Mouse (Mus musculus) yolk sac, embryonic 10.5 days (tissue): Measurements from ENCODE around the gene C1qtnf4.
A peak's percentile ranks its signal among the peaks of the same experiment; 100 is the strongest.
"Not testable (repeated sequence)": the region's sequence is repeated elsewhere in the genome, so short reads cannot be mapped to it uniquely, and the experiment has no call there.

Experiments used
- DNase-seq: peaks from one replicate; pipeline ENCODE4 v3.0.0-alpha.2; 2017; ENCODE audit warnings: low spot score

Gene C1qtnf4

DNA sequence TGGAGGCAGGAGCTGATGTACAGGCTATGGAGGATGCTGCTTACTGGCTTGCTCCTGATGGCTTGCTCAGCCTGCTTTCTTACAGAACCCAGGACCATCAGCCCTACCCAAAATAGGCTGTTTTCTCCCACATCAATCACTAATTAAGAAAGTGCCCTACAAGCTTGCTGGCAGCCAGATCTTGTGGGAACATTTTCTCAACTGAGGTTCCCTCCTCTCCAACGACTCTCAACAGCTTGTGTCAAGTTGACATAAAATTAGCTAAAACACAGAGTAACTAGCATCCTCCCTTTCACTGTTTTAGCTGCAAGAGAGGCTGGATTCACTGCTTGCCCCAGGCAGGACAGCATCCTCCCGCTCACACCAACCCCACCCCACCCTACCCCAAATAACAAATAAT lies 3.8 kb upstream of the C1qtnf4 start:
- no peak for DNase-seq

- DNase-seq: no peak
Observed at GRCm38 (mm10) chr2:90886436-90886835, 776 bp downstream of the C1qtnf4 start.

DNA sequence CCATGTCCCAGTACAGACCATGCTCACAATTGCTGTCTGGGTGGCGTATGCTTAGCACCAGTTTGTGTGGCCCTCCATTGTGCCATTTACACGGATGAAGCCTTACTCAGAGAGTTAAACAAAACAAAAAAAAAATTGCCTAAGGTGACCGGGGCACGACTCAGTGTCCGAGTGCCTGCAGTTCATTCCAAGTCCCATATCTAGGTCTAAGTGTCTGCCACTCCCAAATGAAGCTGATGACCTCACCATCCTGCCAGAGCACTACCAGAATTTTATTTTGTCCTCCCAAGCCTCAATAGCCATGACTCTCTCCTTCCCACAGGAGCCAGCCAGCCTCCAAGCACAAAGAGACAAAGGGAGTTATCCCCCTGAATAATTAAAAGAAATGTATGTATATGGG lies 2.0 kb downstream of the C1qtnf4 start:
- DNase-seq: no peak

DNA sequence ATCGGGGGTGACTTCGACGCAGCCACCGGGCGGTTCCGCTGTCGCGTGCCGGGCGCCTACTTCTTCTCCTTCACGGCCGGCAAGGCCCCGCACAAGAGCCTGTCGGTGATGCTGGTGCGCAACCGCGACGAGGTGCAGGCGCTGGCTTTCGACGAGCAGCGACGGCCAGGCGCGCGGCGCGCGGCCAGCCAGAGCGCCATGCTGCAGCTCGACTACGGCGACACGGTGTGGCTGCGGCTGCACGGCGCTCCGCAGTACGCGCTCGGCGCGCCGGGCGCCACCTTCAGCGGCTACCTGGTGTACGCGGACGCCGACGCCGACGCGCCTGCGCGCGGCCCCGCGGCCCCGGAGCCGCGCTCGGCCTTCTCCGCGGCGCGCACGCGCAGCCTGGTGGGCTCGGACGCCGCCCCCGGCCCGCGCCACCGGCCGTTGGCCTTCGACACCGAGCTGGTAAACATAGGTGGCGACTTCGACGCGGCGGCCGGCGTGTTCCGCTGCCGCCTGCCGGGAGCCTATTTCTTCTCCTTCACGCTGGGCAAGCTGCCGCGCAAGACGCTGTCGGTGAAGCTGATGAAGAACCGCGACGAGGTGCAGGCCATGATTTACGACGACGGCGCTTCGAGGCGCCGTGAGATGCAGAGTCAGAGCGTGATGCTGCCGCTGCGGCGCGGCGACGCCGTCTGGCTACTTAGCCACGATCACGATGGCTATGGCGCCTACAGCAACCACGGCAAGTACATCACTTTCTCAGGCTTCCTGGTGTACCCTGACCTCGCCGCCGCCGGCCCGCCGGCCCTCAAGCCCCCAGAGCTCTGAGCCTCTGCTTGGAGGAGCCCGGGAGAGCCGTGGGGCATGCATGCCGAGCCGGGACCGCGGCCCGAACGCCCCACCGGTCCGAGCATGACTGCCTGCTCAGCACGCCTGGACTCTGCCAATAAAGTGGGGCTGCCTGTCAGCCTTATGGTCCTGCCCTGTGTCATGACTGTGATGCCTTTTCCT lies 4.2 kb downstream of the C1qtnf4 start:
- DNase-seq: peak; percentile 71

- DNase-seq: no peak
Observed at GRCm38 (mm10) chr2:90893673-90894298, 8.1 kb downstream of the C1qtnf4 start.

DNA sequence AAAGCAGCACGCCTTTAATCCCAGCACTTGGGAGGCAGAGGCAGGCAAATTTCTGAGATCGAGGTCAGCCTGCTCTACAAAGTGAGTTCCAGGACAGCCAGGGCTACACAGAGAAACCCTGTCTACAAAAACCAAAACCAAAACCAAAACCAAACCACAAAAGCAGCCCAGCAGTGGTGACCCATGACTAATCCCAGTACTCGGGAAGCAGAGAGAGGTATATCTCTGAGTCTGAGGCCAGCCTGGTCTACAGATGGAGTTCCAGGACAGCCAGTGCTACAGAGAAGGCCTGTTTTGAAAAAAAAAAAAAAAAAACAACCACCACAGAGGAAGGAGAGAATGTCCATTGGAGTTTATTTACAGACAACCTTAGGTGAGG lies 8.6 kb downstream of the C1qtnf4 start:
- not testable (repeated sequence) for DNase-seq

DNA sequence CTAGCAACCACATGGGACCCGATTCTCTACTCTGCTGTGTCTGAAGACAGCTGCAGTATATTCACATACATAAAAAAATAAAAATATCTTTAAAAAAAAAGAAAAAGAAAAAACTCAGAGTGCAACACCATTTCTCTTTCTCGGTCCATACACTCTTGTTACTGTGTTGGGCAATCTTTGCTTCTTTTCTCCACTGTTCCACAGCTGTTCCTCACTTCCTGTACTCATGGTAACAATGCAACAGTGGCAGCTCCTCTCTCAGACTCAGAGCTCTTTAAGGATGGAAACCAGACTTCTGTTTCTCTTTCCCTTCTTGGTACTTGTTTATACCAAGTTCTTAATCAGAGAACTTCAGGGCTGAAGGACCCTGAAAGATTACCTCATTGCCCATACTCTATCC lies 17.7 kb downstream of the C1qtnf4 start:
- no peak for DNase-seq

- peak; percentile 88 for DNase-seq
Observed at GRCm38 (mm10) chr2:90904076-90904855, 18.6 kb downstream of the C1qtnf4 start, which contains the start of the genes Kbtbd4 and Ndufs3. Kbtbd4 (plus strand) TSS chr2:90904740. Ndufs3 (minus strand) TSS chr2:90904827.

- DNase-seq: no peak
Observed at GRCm38 (mm10) chr2:90904856-90905224, 19.2 kb downstream of the C1qtnf4 start.

GRCm38 (mm10) chr2:90906721-90907120 lies 21.1 kb downstream of the C1qtnf4 start:
- no peak for DNase-seq

GRCm38 (mm10) chr2:90910861-90911260 lies 25.2 kb downstream of the C1qtnf4 start:
- DNase-seq: no peak

- no peak for DNase-seq
Observed at GRCm38 (mm10) chr2:90911668-90912067, 26.0 kb downstream of the C1qtnf4 start.

- no peak for DNase-seq
Observed at GRCm38 (mm10) chr2:90913671-90914070, 28.0 kb downstream of the C1qtnf4 start.

DNA sequence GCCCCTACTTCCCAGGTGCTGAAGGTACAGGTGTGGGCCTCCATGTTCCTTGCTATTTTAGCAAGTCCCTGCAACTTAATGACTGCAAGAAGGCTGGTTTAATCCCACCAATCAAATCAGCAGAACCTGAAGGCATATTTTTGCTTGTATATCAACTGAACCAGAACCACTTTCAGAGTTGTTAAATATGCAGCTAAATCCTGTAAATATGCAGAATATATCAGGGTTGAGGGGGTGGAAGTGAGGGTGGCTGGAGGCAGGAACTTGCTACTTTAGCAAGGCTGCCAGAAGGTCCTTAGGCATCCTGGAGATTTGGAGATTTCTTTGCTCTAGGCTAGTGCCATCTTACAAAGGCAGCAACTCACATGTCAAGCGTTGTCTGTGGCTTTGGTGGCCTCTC lies 29.9 kb downstream of the C1qtnf4 start:
- no peak for DNase-seq

DNA sequence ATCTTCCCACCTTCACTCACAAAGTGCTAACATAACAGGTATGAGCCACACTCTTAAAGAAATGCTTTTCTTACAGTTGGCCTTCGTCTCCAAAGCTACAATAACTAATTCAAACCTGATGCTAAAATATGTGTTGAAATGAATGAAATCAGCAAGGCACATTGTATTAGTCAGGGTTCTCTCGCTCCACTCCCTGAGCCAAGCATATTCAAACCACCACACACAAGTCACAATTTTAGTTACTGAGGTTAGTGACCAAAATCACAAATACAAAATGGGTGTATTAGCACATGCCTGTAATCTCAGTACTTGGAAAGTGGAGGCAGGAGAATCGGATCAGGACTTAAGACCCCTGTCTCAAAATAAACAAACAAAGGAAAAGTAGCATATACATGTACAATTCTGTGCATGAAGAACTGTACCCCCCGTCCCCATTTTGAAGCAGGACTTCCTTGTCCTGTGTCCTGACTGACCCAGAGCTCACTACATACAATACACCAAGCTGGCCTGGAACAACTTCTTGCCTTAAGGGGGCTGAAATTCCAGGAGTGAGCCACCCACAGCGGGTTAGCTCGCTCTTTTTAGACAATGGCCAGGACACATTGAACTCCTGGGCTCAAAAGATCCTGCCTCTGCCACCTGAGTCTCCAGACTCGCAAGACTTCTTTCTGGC lies 31.0 kb downstream of the C1qtnf4 start:
- no peak for DNase-seq

DNA sequence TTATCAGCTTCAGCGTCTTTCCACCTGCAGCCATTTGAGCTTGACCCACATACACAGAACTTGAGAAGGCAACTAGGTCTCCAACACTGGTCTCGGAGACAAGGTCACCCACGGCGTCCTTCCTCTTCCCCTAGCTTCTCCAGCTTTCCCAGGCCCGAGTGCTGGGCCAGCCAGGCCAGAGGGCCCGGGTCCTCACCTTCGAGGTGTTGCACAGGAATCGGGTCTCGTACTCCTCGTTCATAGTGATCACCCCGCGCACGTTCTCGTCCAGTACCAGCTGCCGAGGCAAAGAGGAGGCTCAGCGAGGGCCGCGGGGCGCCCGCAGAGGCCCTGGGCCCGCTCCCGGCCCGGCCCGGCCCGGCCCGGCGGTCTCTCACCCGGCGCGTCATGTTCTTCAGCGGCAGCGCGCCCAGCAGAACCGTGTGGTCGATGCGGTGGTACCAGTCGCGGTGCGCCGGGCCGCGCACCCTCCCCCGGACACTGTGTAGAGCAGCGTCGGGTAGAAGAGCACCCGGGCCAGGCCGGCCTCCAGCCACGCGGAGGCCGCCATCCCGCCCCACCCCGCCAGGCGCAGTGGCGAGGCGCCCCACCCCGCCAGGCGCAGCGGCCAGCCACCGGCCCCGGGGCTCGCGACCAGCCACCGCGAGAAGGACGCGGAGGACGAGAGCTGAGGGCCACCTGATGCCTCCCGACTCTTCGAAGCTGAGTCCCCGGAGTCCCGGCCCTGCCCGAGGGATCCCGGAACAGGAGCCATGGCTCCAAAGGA lies 31.8 kb downstream of the C1qtnf4 start:
- DNase-seq: peak; percentile 80

DNA sequence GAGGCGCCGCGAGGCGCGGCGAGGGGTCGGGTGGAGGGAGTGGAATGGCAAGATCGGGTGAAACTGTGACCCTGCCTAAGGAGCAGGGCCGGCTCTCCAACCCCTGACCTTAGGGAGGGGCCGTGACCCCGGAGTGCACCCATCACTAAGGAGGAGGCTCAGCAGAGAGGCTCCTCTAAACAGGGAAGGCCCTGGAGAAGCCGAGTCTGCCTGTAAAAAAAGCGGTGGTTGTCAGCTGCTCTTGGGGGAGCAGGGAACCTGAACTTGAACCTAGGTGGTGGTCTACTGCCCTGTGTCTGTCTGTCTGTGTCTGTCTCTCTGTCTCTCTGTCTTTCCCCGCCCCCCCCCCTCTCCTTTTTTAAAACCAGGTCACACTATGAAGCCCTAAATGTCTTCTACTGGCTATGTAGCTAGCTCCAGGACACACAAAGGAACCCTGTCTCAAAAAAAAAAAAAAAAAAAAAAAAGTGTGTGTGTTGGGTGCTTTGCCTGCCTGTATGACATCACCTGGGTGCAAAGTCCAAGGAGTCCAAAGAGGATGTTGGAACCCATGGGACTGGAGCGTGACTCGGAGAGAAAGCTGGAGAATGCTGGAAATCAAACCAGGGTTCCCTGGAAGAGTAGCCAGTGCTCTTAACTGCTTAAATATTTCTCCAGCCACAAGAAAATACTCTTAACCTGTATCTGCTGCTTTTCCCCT lies 32.5 kb downstream of the C1qtnf4 start:
- DNase-seq: peak; percentile 81

DNA sequence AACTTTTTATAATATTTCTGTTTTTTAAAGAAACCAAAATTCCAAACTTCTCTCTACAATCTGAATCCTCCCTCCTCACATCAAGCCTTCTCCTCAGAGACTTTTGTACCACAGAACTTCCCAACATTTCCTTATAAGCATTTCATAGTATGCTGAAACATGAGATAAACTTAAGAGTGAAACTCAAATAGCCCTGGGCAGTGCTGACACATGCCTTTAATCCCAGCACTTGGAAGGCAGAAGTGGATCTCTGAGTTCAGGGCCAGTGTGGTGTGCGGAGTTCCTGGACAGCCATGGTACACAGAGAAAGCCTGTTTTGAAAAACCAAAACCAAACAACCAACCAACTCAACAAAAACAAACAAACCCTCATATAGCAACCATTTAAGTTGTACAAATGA lies 35.5 kb downstream of the C1qtnf4 start:
- DNase-seq: no peak

DNA sequence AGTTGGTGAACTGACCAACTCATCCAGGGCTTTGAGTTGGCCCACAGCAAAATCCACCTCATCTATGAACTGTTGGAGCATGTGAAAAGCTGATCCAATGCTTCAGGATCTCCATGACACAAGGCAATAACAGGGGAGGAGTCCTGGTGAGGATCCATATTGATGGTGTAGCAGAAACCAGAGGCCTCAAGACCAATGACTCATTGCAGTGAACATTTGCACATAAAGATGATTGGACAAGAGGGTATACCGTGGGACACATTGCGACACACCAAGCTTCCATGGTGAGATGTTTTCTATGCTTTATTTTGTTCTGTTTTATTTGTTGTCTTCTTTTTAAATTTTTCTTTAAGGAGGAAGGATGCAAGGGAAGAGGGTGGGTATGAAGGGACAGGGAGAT lies 37.0 kb downstream of the C1qtnf4 start:
- no peak for DNase-seq

DNA sequence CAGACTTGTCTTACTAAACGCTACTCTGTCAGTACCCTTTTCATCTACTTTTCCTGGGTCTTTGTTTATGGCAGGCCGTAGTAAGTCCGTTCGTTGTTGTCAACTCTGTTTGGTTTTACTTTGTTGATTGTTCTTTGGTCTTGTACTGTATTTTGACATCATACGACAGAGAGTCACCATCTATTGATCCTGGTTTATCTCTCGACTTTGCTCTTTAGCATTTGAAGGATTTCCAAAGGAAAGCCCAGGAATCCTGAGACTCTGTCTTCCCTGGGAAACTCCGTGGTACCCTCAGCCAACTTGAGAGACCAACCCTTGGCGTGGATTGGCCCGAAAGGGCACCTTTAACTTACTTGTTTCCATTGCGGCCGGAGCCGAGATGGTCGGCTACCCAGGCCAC lies 42.9 kb downstream of the C1qtnf4 start:
- no peak for DNase-seq

DNA sequence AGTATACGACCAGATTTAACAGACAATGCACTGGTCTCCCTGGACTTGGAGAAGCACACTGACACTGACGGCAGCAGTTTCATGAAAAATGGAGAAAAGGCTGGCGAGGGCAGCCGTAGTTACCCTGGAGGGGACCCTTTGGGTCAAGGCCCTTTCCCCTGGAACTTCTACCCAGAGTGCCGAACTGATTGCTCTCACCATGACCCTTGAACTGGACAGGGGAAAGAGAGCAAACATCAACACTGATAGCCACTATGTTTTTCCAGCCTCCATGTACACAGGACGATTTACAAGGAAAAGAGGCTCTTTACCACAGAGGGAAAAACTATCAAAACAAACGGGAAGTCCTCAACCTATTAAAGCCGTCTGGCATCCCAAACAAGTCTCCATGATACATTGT lies 46.2 kb downstream of the C1qtnf4 start:
- peak; percentile 77 for DNase-seq
